Mouse (Mus musculus) MN1 (cell line): ENCODE results near the gene Zfp583.
"Not testable (repeated sequence)": the region's sequence is repeated elsewhere in the genome, so short reads cannot be mapped to it uniquely, and the experiment has no call there.

Experiments used
- DNase-seq: peaks from one replicate; pipeline ENCODE4 v3.0.0-alpha.2; 2016; ENCODE audit warnings: low spot score

Zfp583 gene

DNA sequence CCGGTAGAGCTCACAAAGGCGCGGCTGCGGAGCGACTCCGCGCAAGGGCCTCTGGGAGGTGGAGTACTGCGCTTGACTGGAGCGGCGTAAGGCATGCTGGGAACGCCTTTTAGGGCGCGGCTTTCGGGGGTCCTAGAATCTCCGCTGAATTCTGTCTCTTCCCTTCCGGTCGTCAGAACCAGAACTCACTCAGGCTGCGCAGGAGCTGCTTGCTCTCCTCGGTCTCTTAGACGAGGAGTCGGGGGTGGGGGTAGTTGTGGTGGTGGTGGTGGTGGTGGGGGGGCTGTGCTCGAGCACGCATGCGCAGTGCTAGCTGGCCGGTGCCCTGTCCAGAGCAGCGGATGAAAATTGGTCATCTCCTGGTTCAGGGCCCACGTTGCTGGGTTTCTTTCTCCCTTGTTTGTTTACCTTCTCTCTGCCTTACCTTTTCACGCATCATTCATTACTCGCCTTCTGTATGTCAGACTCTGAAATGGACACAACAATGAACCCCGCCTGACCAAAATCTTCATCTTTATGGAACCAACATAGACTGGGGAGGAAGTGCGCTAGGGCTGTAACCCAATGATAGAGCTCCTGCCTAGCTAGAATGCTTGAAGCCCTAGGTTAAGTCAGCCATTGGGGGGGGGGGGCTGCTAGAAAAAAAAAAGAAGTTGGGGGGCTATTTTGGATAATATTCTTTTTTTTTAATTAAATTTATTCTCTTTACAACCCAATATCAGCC is at the start of gene Zfp583:
TSS of gene Zfp583 (minus strand) at position 53 of the 724 bp plus-strand sequence.
- DNase-seq = peak; percentile 56

DNA sequence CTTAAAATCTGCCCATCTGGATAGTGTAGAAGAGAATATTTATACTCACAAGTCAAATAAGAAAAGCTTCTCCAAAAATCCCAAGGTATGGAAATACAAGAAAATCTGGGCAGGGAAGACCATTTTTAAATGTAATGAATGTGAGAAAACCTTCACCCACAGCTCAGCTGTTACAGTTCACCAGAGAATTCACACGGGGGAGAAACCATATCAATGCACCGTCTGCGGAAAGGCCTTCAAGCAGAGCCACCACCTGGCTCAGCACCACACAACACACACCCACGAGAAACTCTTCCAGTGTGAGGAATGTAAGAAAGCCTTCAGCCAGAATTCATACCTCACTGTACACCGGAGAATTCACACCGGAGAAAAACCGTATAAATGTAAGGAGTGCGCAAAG is 47.4 kb upstream of the Zfp583 start:
- DNase-seq = no peak

DNA sequence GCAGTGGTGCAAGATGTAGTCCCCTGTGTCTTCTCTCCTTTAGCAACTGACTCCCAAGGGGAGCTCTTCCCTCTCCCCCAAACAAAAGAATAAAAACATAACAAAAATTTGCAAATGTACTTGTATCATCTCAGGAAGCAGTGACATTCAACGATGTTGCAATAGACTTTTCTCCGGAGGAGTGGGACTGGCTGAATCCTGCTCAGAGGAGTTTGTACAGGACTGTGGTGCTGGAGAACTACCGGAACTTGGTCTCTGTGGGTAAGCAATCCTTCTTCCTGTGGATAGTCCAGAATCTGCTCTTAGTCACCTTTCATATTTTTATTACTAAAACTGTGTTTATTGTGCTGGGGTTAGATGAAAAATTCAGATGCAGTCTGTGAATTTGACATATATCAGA is 41.9 kb upstream of the Zfp583 start:
- no peak for DNase-seq

DNA sequence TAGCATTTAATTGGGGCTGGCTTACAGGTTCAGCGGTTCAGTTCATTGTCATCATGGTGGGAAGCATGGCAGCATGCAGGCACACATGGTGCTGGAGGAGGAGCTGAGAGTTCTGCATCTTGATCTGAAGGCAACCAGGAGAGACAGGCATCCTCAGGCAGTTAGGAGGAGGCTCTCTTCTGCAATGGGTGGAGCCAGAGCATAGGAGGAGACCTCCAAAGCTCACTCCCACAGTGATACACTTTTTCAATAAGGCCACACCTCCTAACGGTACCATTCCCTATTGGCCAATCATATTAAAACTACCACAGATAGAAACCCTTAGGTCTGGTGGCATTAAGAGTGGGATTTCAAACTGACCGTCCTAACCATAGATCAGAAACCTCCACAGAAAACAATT is 38.4 kb upstream of the Zfp583 start:
- DNase-seq = no peak

DNA sequence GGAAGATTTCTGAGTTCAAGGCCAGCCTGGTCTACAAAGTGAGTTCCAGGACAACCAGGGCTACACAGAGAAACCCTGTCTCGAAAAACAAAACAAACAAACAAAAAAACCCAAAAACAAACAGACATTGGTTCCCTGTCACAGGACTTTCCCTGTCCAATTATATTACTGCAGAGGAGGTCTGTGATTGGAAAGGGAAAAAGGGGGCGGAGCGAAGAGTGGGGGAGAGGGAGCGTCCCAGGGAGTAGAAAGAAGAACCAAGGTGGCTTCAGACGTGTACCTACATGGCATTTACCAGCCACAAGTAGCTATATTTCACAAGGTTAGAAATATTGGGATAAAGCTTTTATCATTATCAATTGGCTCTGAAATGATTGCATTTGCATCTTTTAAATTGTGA is 37.1 kb upstream of the Zfp583 start:
- DNase-seq = not testable (repeated sequence)

DNA sequence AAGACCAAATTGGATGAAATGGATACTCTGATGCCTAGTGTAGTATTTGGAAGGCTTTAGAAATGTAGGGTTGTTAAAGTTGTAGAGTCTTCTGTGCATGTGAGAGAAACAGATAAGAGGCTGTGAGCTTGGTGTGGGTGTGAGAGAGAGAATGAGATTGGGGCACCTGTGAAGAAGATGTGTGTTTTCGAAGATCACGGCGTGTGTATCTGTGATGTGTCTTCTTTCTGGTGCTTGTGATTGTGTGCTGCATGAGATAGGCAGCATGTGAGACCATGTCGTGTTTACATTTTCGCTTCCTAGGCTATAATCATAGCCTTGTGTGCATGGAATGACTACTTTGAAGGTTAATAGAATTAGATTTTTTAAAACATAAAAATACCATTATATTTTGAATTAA is 36.1 kb upstream of the Zfp583 start:
- no peak for DNase-seq

DNA sequence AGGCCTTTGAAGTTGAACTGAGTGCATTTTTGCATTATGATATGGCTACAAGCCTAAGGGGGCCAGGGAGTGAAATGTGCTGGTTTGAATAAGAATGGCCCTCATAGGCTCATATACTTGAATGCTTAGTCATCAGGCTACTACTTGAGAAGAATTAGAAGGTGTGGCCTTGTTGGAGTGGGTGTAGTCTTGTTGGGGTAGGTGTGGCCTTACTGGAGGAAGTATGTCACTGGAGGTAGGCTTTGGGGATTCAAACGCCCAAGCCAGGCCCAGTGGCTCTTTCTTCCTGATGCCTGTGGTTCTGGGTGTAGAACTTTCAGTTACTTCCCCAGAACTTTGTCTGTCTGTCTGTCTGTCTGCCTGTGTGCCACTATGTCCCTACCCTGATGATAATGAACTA is 33.7 kb upstream of the Zfp583 start:
- no peak for DNase-seq

DNA sequence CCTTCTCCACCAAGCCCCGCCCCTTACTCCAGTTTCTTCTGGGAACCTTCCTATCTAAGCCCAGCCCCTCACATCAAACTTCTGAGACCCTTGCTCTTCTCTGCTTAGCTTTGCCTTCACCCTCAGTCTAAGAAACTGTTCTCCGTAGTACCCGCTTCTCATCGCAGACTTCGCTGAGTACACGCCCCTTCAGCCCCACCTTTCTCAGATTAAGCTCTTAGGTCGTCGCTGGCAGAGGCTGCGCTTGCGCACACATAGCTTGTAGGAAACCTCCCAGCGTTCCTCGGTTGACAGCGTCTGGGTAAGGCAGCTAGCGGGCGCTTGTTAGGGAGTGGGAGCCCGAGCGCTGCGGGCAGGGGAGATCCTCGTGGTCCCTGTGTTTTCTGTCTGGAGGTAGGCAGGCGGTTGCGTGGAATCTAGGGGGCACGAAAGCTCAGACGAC is 32.0 kb upstream of the Zfp583 start, which contains the start of gene Zfp78:
TSS of gene Zfp78 (plus strand) at position 234 of the 442 bp plus-strand sequence.
- DNase-seq = peak; percentile 94

DNA sequence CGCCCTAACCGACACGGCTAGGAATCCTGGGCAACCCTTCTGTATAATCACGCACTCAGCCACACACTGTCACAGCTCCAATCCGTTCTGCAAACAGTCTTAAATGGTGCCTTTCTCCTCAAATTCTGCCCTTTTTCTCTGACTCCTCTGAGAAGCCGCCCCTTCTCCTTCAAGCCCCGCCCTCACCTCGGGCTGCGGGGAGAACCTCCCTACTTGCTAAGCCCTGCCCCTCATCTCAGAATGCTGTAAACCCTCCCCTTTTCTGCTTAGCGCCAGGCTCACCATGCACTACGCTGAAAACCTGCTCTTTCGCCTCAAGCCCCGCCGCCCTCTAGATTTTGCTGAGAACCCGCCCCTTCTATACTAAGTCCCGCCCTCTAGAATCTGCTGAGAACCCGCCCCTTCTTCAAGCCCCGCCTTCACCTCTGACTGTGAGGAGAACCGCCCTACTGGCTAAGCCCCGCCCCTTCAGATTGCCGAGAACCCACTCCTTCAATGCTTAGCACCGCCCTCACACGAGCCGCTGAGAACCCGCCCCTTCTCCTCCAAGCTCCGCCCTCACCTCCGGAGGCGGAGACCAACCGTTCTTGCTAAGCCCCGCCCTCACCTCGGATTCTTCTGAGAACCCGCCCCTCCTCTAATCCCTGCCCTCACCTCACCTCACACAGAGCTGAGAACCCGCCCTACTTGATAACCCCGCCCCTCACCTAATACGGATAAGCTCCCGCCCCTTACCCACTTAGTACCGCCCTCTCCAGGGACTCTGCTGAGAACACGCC is 31.4 kb upstream of the Zfp583 start:
- DNase-seq = peak; percentile 98

DNA sequence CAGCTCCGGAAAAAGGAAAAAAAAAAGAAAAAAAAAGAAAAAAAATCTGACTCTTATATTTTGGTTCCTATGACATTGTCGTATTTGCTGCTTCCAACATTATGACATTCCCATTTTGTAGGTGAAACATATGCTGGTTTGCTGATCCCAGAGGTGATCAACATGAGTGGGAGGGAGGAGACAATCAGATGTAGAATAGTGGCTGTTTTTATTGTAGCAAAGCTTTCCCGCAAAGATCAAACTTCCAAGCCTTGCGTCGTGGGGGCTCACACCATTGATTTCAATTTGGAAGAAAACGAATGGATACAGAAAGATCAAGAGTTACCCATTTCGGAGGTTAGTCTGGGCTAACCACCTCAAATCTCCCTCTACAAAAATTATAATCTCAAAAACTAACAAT is 30.7 kb upstream of the Zfp583 start:
- no peak for DNase-seq

DNA sequence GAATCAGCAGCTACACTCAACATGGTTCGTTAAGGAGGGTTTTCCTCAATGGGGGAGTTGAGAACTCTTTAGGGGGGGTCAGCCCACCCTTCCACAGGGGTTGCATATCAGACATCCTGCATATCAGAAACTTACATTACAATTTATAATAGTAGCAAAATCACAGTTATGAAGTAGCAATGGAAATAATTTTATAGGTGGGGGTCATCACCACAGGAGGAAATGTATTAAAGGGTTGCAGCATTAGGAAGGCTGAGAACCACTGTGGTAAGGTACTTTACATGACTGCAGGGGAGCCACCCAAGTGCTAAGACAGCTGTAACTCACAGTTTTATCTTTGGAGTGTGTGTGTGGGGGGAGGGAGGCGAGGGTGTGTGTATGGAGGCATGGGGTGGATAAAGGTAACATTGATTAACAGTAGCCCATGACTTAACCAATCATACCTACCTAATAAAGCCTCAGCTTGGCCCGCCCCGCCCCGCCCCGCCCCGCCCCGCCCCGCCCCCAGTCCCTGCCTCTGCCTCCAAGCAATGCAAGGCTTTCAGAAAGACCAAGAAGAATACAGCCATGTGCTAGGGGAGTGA is 29.5 kb upstream of the Zfp583 start:
- DNase-seq = no peak

DNA sequence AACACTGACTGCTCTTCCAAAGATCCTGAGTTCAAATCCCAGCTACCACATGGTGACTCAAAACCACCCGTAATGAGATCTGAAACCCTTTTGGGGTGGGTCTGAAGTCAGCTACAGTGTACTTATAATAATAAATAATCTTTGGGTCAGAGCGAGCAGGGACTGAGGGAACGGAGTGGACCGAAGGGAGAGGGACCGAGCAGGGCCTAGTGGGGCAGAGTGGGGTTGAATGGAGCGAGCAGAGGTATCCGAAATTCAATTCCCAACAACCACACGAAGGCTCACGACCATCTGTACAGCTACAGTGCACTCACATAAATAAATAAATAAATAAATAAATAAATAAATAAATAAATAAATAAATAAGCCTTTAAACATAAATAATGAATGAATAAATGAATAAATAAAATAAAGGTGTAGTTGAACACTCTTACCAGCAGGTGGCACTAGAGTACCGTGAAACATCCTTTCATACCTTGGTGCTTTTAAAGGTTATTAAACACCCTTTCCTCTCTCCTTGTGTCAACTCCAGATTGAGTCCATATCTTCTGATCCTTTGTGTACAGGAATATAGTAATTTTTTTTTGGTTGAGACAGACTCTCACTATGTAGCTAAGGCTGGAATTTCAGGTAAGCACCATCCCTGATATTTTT is 28.0 kb upstream of the Zfp583 start:
- peak; percentile 83 for DNase-seq

DNA sequence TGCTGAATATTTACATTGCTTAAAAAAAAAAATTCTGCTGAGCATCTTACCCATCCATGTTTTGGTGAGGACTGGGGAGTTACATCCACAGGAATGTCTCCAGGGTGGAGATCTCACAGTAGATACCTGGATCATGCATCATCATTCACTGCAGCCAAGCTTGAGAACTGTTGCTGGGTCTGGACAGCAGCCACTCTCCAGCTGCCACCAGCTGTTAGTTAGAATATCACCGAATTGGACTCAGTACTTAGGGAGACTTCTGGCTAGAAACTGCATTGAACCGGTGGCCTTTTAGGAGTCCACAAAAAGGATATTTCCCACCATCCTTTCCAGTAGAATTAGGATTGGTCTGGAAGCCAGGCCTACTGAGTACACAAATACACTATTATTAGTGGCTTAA is 27.0 kb upstream of the Zfp583 start:
- no peak for DNase-seq

DNA sequence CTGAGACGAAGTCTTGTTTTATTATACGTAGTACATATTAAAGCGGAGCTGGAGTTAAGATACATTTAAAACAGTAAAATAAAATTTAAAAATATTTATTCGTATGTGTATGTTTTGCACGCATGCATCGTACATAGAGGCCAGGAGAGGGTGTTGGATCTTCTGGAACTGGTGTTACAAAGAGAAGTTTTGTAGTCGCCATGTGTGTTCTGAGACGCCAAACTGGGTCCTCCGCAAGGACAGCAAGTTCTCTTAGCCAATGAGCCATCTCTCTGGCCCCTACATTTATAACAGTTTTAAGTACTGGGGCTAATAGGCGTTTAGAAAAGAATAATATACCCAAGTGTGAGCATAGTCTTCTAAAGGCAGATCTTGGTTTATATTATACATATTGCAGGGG is 13.0 kb upstream of the Zfp583 start:
- DNase-seq = no peak

DNA sequence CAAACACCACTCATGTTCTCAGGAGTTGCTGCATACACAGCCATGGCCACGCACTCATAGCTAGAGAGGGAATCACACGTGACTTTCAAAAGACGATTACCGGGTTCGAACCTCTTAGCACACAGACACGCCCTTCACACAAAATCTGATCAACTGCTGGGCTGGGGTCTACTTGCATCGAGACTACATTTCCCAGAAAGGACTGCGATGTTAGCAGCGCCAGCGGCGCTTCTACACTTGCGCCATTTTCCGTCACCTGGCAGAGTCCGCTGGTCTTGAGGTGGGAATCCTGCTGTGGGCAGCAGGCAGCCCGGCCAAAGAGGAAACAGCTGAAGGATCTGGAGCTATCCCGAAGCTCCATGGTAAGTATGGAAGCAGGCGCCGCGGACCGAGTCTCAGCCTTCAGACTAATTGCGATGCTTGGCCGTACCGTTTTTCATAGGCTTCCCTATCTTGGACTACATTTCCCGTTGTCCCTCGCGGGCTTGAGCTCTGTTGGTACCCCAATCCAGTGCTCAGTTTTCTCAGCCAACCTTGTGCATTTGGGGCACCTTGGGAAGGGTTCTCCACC is 12.5 kb upstream of the Zfp583 start, which contains the start of gene Gm3854:
TSS of gene Gm3854 (plus strand) at position 259 of the 571 bp plus-strand sequence.
- no peak for DNase-seq

DNA sequence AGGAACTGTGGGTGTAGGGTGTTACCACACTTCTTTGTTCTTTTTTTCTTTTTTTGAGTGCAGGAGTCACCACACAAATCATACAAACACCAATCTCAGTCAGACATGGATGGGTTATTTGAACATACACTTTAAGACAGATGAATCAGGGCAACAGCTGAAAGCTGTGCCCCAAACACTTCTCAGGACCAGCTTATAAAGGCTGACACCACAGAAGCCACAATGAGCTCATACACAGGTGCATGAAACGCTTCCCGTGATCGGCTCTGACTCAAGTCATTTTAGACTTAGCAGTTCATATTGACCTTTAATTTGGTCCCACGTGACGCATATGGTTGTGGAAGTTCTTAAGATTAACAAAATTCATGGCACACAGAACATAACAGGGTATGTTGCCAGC is 8.8 kb upstream of the Zfp583 start:
- no peak for DNase-seq

DNA sequence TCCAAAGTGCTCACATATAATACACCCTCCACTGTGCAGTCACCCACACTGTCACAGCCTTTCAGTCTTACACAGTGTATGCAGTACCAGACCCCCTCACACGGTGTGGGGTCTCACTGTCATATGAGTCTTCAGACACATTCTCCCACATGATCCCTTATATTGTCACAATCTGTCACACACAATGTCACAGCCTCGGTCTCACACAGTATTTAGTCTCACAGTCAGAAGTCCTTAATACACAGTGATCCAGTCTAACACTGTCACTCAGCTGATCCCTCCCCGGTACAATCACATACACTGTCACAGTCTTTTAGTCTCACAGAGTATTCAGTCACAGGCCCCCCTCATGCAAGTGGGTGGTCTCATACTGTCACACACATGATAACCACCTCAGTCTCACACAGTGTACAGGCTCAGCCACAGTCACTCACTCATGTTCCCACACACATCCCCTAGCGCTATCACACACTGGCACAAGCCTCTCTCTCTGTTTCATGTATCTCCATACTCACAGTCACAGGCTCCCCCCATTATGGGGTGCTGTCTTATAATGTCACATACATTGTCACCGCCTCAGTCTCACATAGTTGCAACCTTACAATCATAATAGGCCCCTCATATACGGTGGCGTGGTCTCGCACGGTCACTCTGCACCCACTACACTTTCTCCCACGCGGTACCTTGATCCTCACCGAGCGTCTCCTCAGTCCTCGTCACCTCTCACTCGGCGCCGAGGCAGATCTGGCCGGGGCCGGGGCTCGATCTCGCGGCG is 440 bp downstream of the Zfp583 start:
- DNase-seq = no peak

DNA sequence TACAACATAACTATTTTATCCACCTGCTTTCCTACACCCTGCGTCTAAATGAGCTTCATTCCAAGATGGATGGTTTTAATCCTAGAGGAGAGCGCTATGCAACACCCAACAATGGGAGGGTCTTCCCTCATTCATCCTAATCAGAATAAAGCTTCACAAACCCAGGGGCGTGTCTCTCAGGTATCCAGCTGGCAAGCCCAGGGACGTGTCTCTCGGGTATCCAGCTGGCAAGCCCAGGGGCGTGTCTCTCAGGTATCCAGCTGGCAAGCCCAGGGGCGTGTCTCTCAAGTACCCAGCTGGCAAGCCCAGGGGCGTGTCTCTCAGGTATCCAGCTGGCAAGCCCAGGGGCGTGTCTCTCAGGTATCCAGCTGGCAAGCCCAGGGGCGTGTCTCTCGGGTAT is 30.3 kb downstream of the Zfp583 start:
- DNase-seq = not testable (repeated sequence)

DNA sequence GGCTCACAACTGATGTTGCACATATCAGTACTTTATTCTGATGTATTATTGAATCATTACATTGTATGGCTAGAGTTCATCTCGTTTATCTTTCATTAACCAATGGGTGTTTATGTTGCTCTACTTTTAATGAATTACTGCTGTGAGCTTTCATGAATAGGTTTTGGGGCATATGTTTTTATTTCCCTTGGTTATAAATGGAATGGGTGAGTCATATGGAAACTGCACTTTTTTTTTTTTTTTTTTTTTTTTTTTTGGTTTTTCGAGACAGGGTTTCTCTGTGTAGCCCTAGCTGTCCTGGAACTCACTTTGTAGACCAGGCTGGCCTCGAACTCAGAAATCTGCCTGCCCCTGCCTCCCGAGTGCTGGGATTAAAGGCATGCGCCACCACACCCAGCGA is 40.0 kb downstream of the Zfp583 start:
- not testable (repeated sequence) for DNase-seq

DNA sequence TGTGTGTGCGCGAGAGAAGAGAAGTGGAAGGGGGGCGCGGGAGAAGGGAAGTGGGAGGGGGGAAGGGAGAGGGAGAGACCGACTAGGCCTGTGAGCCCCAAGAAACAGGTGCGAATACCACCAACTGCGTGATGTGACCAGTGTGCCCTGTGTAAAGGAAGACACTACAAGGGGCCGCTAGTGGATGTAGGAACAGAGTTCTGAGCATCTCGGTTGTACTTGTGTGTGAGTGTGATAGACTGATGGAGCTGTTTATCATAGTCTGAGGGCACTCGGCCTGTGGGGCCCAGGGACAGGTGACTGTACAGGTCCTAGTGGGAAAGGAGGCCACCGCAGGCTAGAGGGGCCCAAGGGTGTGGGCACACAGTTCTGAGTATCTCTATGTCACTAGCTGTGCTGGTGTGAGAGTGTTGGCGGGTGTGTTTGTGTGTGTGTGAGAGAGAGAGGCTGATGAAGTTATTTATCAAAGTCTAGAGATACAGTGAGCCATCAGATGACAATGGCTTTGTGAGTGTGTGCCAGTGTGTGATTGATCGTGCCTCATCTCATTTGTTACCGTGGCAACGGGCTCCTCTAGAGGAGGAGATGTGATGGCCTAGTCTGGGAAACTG is 44.1 kb downstream of the Zfp583 start:
- peak; percentile 35 for DNase-seq
